Mouse (Mus musculus): ENCODE data around the gene Commd6.
"Not testable (repeated sequence)": the region's sequence is repeated elsewhere in the genome, so short reads cannot be mapped to it uniquely, and the experiment has no call there.

Commd6 gene

DNA sequence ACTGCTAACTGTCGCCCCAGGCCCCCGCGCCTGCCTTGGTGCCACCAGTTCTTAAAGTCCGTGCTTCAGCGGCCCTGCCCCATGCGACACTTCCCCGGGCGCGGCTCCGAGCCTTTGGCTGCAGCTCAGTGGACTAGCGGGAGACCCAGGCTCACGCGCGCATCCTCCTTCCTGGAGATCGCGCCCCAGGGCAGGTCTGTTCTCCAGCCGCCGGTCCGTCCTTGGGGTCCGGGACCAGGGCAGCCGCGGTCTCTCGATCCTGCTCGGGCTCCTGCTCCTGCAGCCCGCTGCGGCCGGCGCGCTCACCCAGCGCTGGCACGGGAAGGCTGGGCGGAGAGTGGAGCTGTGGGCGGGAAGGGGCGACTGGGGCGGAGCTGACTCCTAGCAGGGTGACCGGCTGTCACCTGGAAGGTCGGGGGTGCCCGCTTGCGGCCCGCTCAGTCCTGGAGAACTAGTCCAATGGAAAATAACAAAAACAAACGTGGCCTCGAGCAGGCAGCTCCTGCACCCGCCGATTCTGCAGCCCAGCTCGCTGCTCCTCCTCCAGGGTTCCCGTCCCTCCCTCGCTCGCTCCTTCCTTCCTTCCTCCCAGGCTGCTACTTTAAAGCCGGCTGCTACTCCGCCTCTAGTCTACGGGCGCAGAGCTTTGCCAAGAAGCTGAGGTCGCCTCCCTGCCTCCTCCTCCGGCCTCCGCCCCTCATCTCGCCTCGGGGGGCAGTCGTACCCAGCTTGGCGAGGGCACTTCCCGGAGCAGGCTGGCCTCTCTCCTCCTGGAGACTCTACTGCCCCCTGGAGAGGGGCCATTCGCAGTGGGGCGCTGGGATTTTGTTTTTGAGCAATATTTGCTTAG, 31.7 kb downstream of the Commd6 start, which contains the start of gene Tbc1d4:
TSS of gene Tbc1d4 (minus strand) at position 673 of the 850 bp plus-strand sequence.
- peak; percentile 88 for DNase-seq (ENCODE audit: low read depth, low spot score)

DNA sequence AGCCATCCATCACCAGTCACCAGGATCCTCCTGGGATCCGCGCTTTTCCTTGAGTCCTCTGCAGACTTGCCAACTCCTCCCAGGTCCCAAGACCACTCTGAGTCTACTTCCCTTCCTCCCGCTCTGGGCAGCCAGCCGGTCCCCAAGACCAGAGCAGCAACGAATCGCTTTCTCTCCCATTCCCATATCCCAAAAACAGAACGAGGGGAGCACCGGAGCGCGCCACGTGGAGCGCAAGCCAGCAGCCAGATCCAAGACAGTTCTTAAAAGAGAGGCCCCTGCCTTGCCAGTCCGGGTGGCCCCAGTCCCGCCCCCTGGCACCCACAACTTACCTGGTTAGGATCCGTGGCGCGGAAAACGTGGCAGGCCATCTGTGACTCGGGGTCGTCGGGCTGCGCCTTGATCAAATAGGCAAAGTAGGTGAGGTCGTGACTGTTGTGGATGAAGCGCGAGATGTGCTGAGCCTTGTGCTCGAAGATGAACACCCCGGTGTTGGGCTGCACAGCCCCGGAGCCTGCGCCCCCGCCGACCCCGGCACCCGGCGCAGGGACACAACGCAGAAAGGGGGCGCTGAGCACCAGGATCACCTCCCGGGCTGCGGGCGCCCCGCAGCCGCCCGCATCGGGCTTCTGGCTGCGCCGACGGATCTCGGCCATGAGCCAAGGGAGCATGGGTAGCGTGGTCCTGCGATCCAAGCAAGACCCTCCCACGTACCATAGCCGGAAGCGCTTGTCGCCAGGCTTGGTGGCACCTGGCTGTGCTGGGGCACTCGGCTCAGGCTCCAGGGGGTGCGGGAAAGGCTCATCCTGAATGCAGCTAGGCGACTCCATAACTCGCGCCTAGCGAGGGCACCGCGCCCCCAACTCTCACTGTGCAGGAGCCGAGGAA, 32.6 kb downstream of the Commd6 start:
- peak; percentile 72 for DNase-seq (ENCODE audit: low read depth, low spot score)

GRCm38 (mm10) chr14:101605843-101606242, 34.6 kb downstream of the Commd6 start:
- peak; percentile 23 for DNase-seq (ENCODE audit: low read depth, low spot score)

GRCm38 (mm10) chr14:101602851-101603250, 37.6 kb downstream of the Commd6 start:
- DNase-seq (ENCODE audit: low read depth, low spot score), result peak; percentile 61

GRCm38 (mm10) chr14:101597096-101597715, 43.3 kb downstream of the Commd6 start:
- DNase-seq (ENCODE audit: low read depth, low spot score), result no peak

DNA sequence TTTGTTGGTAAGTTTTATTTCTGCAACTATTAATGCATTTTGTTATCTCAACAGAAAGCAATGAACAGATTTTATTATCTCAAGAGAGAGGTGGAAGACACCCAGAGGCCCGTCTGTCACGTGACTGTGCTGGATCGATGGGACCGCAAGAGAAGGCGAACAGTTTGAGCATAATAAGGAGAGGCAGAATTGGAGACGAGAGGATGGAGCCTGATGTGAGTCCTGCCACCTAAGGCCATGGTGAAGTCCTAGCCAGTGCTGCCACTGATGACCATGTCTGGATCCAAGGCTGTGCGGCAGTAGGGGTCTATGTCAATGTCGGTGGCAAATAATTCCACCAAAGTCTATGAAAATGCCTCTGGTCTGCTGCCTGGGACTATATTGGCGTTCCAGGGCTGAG, 43.8 kb downstream of the Commd6 start:
- no peak for DNase-seq (ENCODE audit: low read depth, low spot score)

DNA sequence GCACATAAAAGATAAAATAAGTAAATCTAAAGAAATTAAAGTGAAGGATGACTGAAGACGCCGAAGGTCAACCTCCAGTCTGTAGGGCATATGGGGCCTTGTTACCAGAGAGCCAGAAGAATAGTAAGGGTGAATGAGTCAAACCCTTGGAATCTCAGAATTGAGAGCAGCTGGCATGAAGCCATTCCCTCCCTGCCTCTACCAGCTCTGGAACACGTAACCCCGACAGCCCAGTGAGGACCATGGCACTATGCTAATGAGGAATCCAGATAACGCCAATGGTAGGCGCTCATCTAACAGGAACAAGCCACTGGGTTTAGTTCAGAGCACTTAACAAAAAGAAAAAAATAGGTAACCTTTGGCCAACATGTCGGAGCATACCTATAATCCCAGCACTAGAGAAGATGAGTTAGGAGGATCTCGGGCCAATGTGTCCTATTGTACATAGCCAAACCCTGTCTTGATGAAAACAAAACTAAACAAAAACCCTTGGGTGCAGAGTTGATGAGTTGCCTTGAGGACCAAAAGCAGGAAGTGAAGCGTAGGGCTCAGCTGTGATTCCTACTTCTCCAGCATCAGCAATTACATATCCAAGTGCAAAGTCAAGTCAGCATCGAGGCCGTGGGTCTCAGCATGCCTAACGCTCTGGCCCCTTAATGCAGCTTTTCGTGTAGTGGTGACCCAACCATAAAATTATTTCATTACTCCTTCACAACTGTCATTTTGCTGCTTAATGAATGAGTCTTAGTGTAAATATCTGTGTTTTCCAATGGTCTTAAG, 45.0 kb downstream of the Commd6 start:
- no peak for DNase-seq (ENCODE audit: low read depth, low spot score)

GRCm38 (mm10) chr14:101594001-101594400, 46.5 kb downstream of the Commd6 start:
- no peak for DNase-seq (ENCODE audit: low read depth, low spot score)

GRCm38 (mm10) chr14:101593340-101593739, 47.1 kb downstream of the Commd6 start:
- no peak for DNase-seq (ENCODE audit: low read depth, low spot score)

DNA sequence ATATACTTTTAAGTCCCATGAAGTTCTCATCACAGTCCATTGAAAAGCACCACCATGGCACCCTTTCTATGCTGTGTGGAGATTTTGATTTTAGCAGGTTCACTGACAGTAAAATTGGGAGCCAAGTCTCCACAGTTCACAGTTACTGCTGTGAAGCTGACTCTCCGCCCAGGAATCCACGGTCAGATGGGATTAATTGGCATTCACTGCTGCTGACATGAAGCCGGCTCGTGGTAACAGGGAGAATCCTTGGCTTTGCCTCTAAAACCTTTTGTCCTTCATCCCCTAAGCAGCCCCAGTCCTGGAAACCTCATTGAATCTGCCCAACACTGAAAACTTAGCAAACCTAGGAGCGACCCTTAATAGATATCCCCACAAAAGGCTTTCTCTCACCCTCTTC, 49.4 kb downstream of the Commd6 start:
- no peak for DNase-seq (ENCODE audit: low read depth, low spot score)

DNA sequence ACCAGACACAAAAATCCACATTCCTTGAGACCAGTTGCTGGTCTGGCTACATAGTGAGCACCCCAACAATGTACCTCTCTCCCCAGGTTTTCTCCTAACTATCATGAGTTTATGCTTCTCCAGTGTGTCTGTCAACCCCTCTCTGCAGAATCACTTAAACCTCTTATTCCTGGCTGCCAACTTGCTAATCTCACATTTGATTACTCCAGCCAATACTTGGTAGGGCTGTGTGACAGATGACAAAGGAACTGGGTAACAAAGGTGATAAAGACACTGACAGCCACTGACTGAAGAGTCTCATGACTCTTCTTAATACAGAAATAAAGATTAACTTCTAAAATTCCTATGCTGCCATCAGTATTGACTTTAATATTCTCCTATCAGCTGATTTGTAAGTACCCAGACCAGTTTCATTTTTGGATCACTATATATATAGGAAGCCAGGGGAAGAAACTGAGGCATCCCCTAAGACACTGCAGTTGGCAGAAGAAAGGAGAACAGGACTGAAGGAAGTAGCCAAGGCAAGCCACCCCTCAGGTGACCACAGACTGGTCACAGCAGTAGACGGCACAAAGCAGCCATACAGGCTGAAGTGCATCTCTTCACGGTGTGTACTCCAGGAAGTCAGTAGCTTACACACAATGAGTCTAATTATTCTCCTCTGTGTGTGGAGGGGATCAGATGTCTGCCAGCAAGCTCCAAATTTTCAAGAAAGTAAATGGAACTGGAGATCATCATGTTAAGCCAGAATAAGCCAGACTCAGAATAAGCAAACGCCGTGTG, 52.1 kb downstream of the Commd6 start:
- DNase-seq (ENCODE audit: low read depth, low spot score), result not testable (repeated sequence)

- not testable (repeated sequence) for DNase-seq (ENCODE audit: low read depth, low spot score)
These were observed 53.0 kb downstream of the Commd6 start for GRCm38 (mm10) chr14:101587366-101588040.

- no peak for DNase-seq (ENCODE audit: low read depth, low spot score)
These were observed 54.4 kb downstream of the Commd6 start for GRCm38 (mm10) chr14:101586096-101586495.

All from ZHBTc4 (cell line).